Mouse (Mus musculus) stomach, postnatal 0 days (tissue): Measurements from ENCODE around the gene Slc22a17.

Experiments
- CTCF ChIP-seq: IDR thresholded peaks from 2 replicates; pipeline ENCODE4 v1.5.1; 2016; ENCODE audit warnings: antibody characterized with exemption, low read depth, mild to moderate bottlenecking, moderate library complexity
- EP300 ChIP-seq: optimal IDR thresholded peaks from 2 replicates; pipeline ENCODE3; 2016; ENCODE audit warnings: antibody characterized with exemption

DNA sequence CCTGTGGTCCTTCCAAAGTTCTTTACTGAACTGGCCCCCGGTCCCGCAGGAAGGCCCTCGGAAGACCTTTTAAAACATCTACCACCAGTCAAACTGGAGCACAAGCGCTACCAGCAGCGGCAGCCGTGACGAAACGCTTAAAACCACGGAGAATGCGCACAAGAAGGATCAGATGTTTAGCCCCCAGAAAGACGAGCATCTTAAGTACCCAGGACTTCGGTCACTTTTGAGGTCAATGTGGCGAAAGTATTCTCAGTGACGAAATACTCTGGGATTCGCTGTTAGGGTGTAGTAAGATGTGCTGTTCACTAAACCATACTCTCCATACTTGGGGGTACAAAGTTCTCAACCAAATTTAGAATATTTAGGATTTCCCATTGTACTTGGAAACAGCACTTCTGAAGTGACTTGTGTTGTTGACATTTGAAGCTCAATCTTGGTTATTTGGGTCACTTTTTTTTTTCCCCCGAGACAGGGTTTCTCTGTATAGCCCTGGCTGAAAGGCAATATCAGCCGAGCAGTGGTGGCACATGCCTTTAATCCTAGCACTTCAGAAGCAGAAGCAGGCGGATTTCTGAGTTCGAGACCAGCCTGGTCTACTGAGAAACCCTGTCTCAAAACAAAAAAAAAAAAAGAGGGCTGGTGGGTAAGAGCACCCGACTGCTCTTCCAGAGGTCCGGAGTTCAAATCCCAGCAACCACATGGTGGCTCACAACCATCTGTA, 48.5 kb downstream of the Slc22a17 start:
- TF ChIP-seq CTCF (no peak), EP300 (no peak)
